Mouse (Mus musculus) forebrain, embryonic 16.5 days (tissue): ENCODE data around the gene Rpl10a. TPM values are rescaled to one million over a fixed set of nuclear protein-coding genes. Genes with fewer than 3 reads are reported as not detected.
"Not testable (repeated sequence)": the region's sequence is repeated elsewhere in the genome, so short reads cannot be mapped to it uniquely, and the experiment has no call there.

Source experiments
- ATAC-seq: fragments of 200-750 bp; cut with Nextera tagmentation; 2 replicates; pipeline ENCODE4 v1.8.0; 2017; ENCODE audit warnings: mild to moderate bottlenecking, moderate library complexity
- H3K27ac ChIP-seq: fragments of 300-500 bp; sonication (generic); 2 replicates; pipeline ENCODE4 v1.5.1; 2014; ENCODE audit warnings: low read length, control low read depth
- H3K27me3 ChIP-seq: fragments of 300-500 bp; sonication (generic); replicated peaks from 2 replicates; pipeline ENCODE4 v1.6.1; 2014; ENCODE audit warnings: low read length; ENCODE audit not compliant: control insufficient read depth, insufficient read depth
- H3K36me3 ChIP-seq: fragments of 300-500 bp; sonication (generic); 2 replicates; pipeline ENCODE4 v1.6.1; 2014; ENCODE audit not compliant: control insufficient read depth, insufficient read depth
- H3K4me1 ChIP-seq: fragments of 300-500 bp; sonication (generic); replicated peaks from 2 replicates; pipeline ENCODE4 v1.6.1; 2014; ENCODE audit warnings: low read length; ENCODE audit not compliant: control insufficient read depth, insufficient read depth
- H3K4me2 ChIP-seq: fragments of 300-500 bp; sonication (generic); 2 replicates; pipeline ENCODE4 v1.6.1; 2014; ENCODE audit warnings: mild to moderate bottlenecking, low read length, control low read depth
- H3K4me3 ChIP-seq: fragments of 300-500 bp; sonication (generic); replicated peaks from 2 replicates; pipeline ENCODE4 v1.5.1; 2014; ENCODE audit warnings: mild to moderate bottlenecking, low read length, control low read depth
- H3K9ac ChIP-seq: fragments of 300-500 bp; sonication (generic); replicated peaks from 2 replicates; pipeline ENCODE4 v1.6.1; 2014; ENCODE audit warnings: low read depth, low read length, control low read depth
- H3K9me3 ChIP-seq: fragments of 300-500 bp; sonication (generic); 2 replicates; pipeline ENCODE4 v1.6.1; 2016; ENCODE audit warnings: low read length; ENCODE audit not compliant: control insufficient read depth
- WGBS: fragments of 180-500 bp; shearing (Covaris S2); extraction: QIAGEN DNeasy Blood & Tissue Kit; methylation state at CpG from one replicate; pipeline ENCODE4 v1.1.7; 2014; 5-methylcytosine and 5-hydroxymethylcytosine counted together
- polyA plus RNA-seq: library from polyadenylated mRNA; unstranded; fragments of >200 nt; fragmentation: Nextera tagmentation; extraction: Ambion mirVana; gene quantifications from 2 replicates; pipeline ENCODE4 v1.2.1, GENCODE M21; 2015

Rpl10a gene
- polyA plus RNA-seq, 1 experiment from 2014 or later, result 354 TPM

GRCm38 (mm10) chr17:28327673-28328325, 472 bp upstream of the Rpl10a start:
- Histone ChIP-seq H3K27ac (peak overlapping the region; percentile 93), H3K27me3 (no peaks in the 10 kb centered on the region), H3K4me2 (peak overlapping the region; percentile 92), H3K4me3 (peak overlapping the region; percentile 84), H3K9ac (peak overlapping the region; percentile 94), H3K9me3 (no peaks in the 10 kb centered on the region), H3K36me3 (peaks cover 5% of the 10 kb centered on the region; the same call in 1 of the 2 replicates), H3K4me1 (peaks cover 18% of the 10 kb centered on the region)
- 6% methylated on average over 22 of the region's 22 CpGs for WGBS
- peak; percentile 51; the same call in 1 of the 2 replicates for ATAC-seq

GRCm38 (mm10) chr17:28328946-28329345, 675 bp downstream of the Rpl10a start:
- Histone ChIP-seq H3K27me3 (no peaks in the 10 kb centered on the region), H3K4me1 (peaks cover 18% of the 10 kb centered on the region), H3K36me3 (peaks cover 5% of the 10 kb centered on the region; the same call in 1 of the 2 replicates), H3K9ac (peak overlapping the region; percentile 94), H3K9me3 (no peaks in the 10 kb centered on the region), H3K4me2 (peak overlapping the region; percentile 92), H3K4me3 (peak overlapping the region; percentile 84), H3K27ac (peak overlapping the region; percentile 93)
- ATAC-seq, result peak; percentile 11
- WGBS, result under 1% methylated on average over 25 of the region's 25 CpGs

GRCm38 (mm10) chr17:28329503-28330231, 1.4 kb downstream of the Rpl10a start:
- peak overlapping the region; percentile 92 for H3K4me2 ChIP-seq
- H3K27ac ChIP-seq, result no peak overlapping the region; the same call in 1 of the 2 replicates
- H3K4me3 ChIP-seq, result peak overlapping the region; percentile 84
- H3K9ac ChIP-seq, result peak overlapping the region; percentile 94
- WGBS, result 2% methylated on average over 4 of the region's 4 CpGs
- no peaks in the 10 kb centered on the region for H3K27me3 ChIP-seq
- peaks cover 18% of the 10 kb centered on the region for H3K4me1 ChIP-seq
- H3K36me3 ChIP-seq, result peaks cover 5% of the 10 kb centered on the region; the same call in 1 of the 2 replicates
- H3K9me3 ChIP-seq, result no peaks in the 10 kb centered on the region
- no peak for ATAC-seq

- H3K36me3 ChIP-seq, result peaks cover 5% of the 10 kb centered on the region; the same call in 1 of the 2 replicates
- no peak overlapping the region for H3K9ac ChIP-seq
- H3K4me1 ChIP-seq, result peaks cover 18% of the 10 kb centered on the region
- no peak for ATAC-seq
- H3K27ac ChIP-seq, result no peak overlapping the region
- H3K27me3 ChIP-seq, result no peaks in the 10 kb centered on the region
- H3K4me2 ChIP-seq, result peak overlapping the region; percentile 92
- WGBS, result 52% methylated on average over 2 of the region's 2 CpGs
- H3K9me3 ChIP-seq, result no peaks in the 10 kb centered on the region
- peak overlapping the region; percentile 84 for H3K4me3 ChIP-seq
Observed at GRCm38 (mm10) chr17:28330232-28330546, 1.9 kb downstream of the Rpl10a start.

GRCm38 (mm10) chr17:28330590-28330989, 2.3 kb downstream of the Rpl10a start:
- not testable (repeated sequence) for H3K4me2 ChIP-seq, H3K9ac ChIP-seq, H3K36me3 ChIP-seq, H3K27ac ChIP-seq, H3K27me3 ChIP-seq, H3K9me3 ChIP-seq, ATAC-seq, H3K4me3 ChIP-seq
- WGBS, result 62% methylated on average over 6 of the region's 8 CpGs
- peaks cover 18% of the 10 kb centered on the region for H3K4me1 ChIP-seq

GRCm38 (mm10) chr17:28331241-28332112, 3.2 kb downstream of the Rpl10a start:
- Histone ChIP-seq H3K27me3 (no peaks in the 10 kb centered on the region), H3K4me3 (no peak overlapping the region), H3K36me3 (peaks cover 5% of the 10 kb centered on the region; the same call in 1 of the 2 replicates), H3K9me3 (no peaks in the 10 kb centered on the region), H3K9ac (no peak overlapping the region), H3K27ac (no peak overlapping the region), H3K4me1 (peaks cover 18% of the 10 kb centered on the region), H3K4me2 (no peak overlapping the region)
- whole genome bisulfite sequencing, result 29% methylated on average over 7 of the region's 7 CpGs
- no peak for ATAC-seq

GRCm38 (mm10) chr17:28332113-28332914, 4.0 kb downstream of the Rpl10a start:
- H3K9me3 ChIP-seq, result no peaks in the 10 kb centered on the region
- no peak overlapping the region for H3K9ac ChIP-seq
- WGBS, result 47% methylated on average over 13 of the region's 13 CpGs
- H3K27ac ChIP-seq, result no peak overlapping the region
- H3K36me3 ChIP-seq, result peaks cover 5% of the 10 kb centered on the region; the same call in 1 of the 2 replicates
- ATAC-seq, result no peak
- no peak overlapping the region for H3K4me3 ChIP-seq
- peaks cover 18% of the 10 kb centered on the region for H3K4me1 ChIP-seq
- H3K4me2 ChIP-seq, result no peak overlapping the region
- no peaks in the 10 kb centered on the region for H3K27me3 ChIP-seq

- Histone ChIP-seq H3K27ac (no peak overlapping the region), H3K9ac (no peak overlapping the region), H3K27me3 (no peaks in the 10 kb centered on the region), H3K9me3 (no peaks in the 10 kb centered on the region), H3K4me2 (no peak overlapping the region), H3K36me3 (peaks cover 5% of the 10 kb centered on the region; the same call in 1 of the 2 replicates), H3K4me1 (peaks cover 12% of the 10 kb centered on the region), H3K4me3 (no peak overlapping the region)
- WGBS, result 62% methylated on average over 31 of the region's 31 CpGs
- ATAC-seq, result no peak
Observed at GRCm38 (mm10) chr17:28332915-28333546, 4.8 kb downstream of the Rpl10a start.
